Mouse (Mus musculus) retina, adult 2 months (tissue): ENCODE measurements around the gene Msh6.
"Not testable (repeated sequence)": the region's sequence is repeated elsewhere in the genome, so short reads cannot be mapped to it uniquely, and the experiment has no call there.

Source experiments
- DNase-seq: peaks from one replicate; pipeline ENCODE4 v3.0.0-alpha.2; 2012; ENCODE audit warnings: low read depth, low spot score

Gene Msh6

GRCm38 (mm10) chr17:87974629-87975228 lies at the start of gene Msh6:
Msh6 (plus strand) TSS chr17:87975062.
- DNase-seq, result peak; percentile 83

GRCm38 (mm10) chr17:87934326-87934725 lies 40.5 kb upstream of the Msh6 start:
- no peak for DNase-seq

- DNase-seq, result no peak
These were observed 40.1 kb upstream of the Msh6 start for GRCm38 (mm10) chr17:87934736-87935135.

GRCm38 (mm10) chr17:87936156-87936555 lies 38.7 kb upstream of the Msh6 start:
- no peak for DNase-seq

- DNase-seq, result peak; percentile 34
These were observed 25.8 kb upstream of the Msh6 start for GRCm38 (mm10) chr17:87948965-87949584.

- not testable (repeated sequence) for DNase-seq
These were observed 20.2 kb upstream of the Msh6 start for GRCm38 (mm10) chr17:87954618-87955124.

GRCm38 (mm10) chr17:87957096-87957840 lies 17.6 kb upstream of the Msh6 start:
- no peak for DNase-seq

- no peak for DNase-seq
These were observed 16.6 kb upstream of the Msh6 start for GRCm38 (mm10) chr17:87958283-87958682.

- not testable (repeated sequence) for DNase-seq
These were observed 15.5 kb upstream of the Msh6 start for GRCm38 (mm10) chr17:87959406-87959805.

- not testable (repeated sequence) for DNase-seq
These were observed 14.9 kb upstream of the Msh6 start for GRCm38 (mm10) chr17:87959931-87960330.

GRCm38 (mm10) chr17:87963081-87964075 lies 11.5 kb upstream of the Msh6 start:
- DNase-seq, result no peak

GRCm38 (mm10) chr17:87968483-87968926 lies 6.4 kb upstream of the Msh6 start:
- DNase-seq, result not testable (repeated sequence)

GRCm38 (mm10) chr17:87971696-87972591 lies 2.9 kb upstream of the Msh6 start:
- DNase-seq, result not testable (repeated sequence)

- DNase-seq, result no peak
These were observed 2.0 kb upstream of the Msh6 start for GRCm38 (mm10) chr17:87972856-87973255.

GRCm38 (mm10) chr17:87973261-87974167 lies 1.3 kb upstream of the Msh6 start:
- no peak for DNase-seq

GRCm38 (mm10) chr17:87975229-87975853 lies 479 bp downstream of the Msh6 start:
- peak; percentile 9 for DNase-seq

- DNase-seq, result no peak
These were observed 1.4 kb downstream of the Msh6 start for GRCm38 (mm10) chr17:87976154-87976806.

- not testable (repeated sequence) for DNase-seq
These were observed 2.1 kb downstream of the Msh6 start for GRCm38 (mm10) chr17:87976927-87977326.
